Comparison of ENCODE assay signal across 9 mouse cellular contexts in genomic region chr14:116927341-116928315, GRCm38 (mm10). TPM values are rescaled to one million over a fixed set of nuclear protein-coding genes. Genes with fewer than 3 reads are reported as not detected.
DNase-seq lines count a peak whose midpoint lies in the region; ATAC-seq and TF ChIP-seq lines count a peak whose summit lies in the region.
"Had no signal": no experiment of that assay in that cellular context is flagged by ENCODE, and none has a peak within 500 bp of the region (broad histone marks: within the 10 kb centered on the region; RNA-seq: fewer than 3 reads in every experiment).

No protein-coding gene starts in this region.

- no peak for TF ChIP-seq EP300 in heart, adult 2 months (IDR thresholded peaks at IDR 0.05; ENCODE audit: insufficient read depth, low read depth, low read length)

- 8% methylated on average over 21 of the region's 21 CpGs for WGBS in heart, adult 2 months
- under 1% methylated on average over 21 of the region's 21 CpGs for WGBS in hindbrain, embryonic 16.5 days
- WGBS in midbrain, embryonic 15.5 days, result under 1% methylated on average over 21 of the region's 21 CpGs

- peak overlapping the region; percentile 59 for H3K4me3 ChIP-seq in heart, adult 2 months
- H3K4me3 ChIP-seq in hindbrain, embryonic 16.5 days (ENCODE audit: low read length), result peak overlapping the region; percentile 68
- peak overlapping the region; percentile 77 for H3K4me3 ChIP-seq in midbrain, embryonic 15.5 days

- H3K9me3 ChIP-seq in hindbrain, embryonic 16.5 days (ENCODE audit: control insufficient read depth, low read length), result no peaks in the 10 kb centered on the region
- H3K9me3 ChIP-seq in midbrain, embryonic 15.5 days, result no peaks in the 10 kb centered on the region

- H3K27ac ChIP-seq in heart, adult 2 months, result peak overlapping the region; percentile 74
- H3K27ac ChIP-seq in hindbrain, embryonic 16.5 days (ENCODE audit: low read depth, low read length), result peak overlapping the region; percentile 95
- peak overlapping the region; percentile 94 for H3K27ac ChIP-seq in midbrain, embryonic 15.5 days

- no peak for TF ChIP-seq CTCF in heart, adult 2 months (IDR thresholded peaks at IDR 0.05)

- no peaks in the 10 kb centered on the region for H3K79me2 ChIP-seq in heart, adult 2 months (replicated peaks; ENCODE audit: control insufficient read depth, insufficient read depth, low read length)

- H3K4me1 ChIP-seq in heart, adult 2 months (ENCODE audit: control insufficient read depth, insufficient read depth, low read length), result no peaks in the 10 kb centered on the region; the same call in 1 of the 2 replicates
- H3K4me1 ChIP-seq in hindbrain, embryonic 16.5 days (ENCODE audit: control insufficient read depth, insufficient read depth, low read depth, low read length), result peaks cover 14% of the 10 kb centered on the region
- peaks cover 28% of the 10 kb centered on the region for H3K4me1 ChIP-seq in midbrain, embryonic 15.5 days

- intact Hi-C loops in heart, adult 2 months (cut with DNase I), result loop anchor here (10.0 kb wide), 1 partner anchor 197 kb away; no protein-coding TSS in a partner anchor

- no peak for ATAC-seq in hindbrain, embryonic 16.5 days
- ATAC-seq in midbrain, embryonic 15.5 days (replicated peaks), result no peak
- ATAC-seq: CD4-positive, CD25-positive, alpha-beta regulatory T cell, adult 4 months had no signal

- H3K4me2 ChIP-seq in hindbrain, embryonic 16.5 days (ENCODE audit: low read length), result peak overlapping the region; percentile 89
- peak overlapping the region; percentile 89 for H3K4me2 ChIP-seq in midbrain, embryonic 15.5 days

- no peaks in the 10 kb centered on the region for H3K36me3 ChIP-seq in heart, adult 2 months (ENCODE audit: control insufficient read depth, insufficient read depth, low read length)
- no peaks in the 10 kb centered on the region for H3K36me3 ChIP-seq in hindbrain, embryonic 16.5 days (ENCODE audit: control insufficient read depth, insufficient read depth, low read length)
- no peaks in the 10 kb centered on the region for H3K36me3 ChIP-seq in midbrain, embryonic 15.5 days (replicated peaks)

- DNase-seq in heart, adult 2 months, result no peak
- DNase-seq in heart, adult 9 months (ENCODE audit: low spot score in 2 of 2), result no peak
- DNase-seq in embryo, embryonic 11 days, result peak; percentile 68
- no peak for DNase-seq in thymus, postnatal 36 days
- DNase-seq in thymus, adult 18-20 months, result no peak
- no peak for DNase-seq in layer of hippocampus, postnatal 25 days (ENCODE audit: extremely low spot score in 1 of 2, low spot score in 1 of 2)

- no peak for TF ChIP-seq POLR2A in heart, adult 2 months (IDR thresholded peaks at IDR 0.05; ENCODE audit: insufficient read depth, low read depth, low read length)

- H3K9ac ChIP-seq in heart, adult 2 months (ENCODE audit: low read depth, low read length), result no peak overlapping the region
- H3K9ac ChIP-seq in hindbrain, embryonic 16.5 days (ENCODE audit: low read depth, low read length), result peak overlapping the region; percentile 72
- peak overlapping the region; percentile 75 for H3K9ac ChIP-seq in midbrain, embryonic 15.5 days

- no peaks in the 10 kb centered on the region for H3K27me3 ChIP-seq in heart, adult 2 months (ENCODE audit: control insufficient read depth, insufficient read depth, low read length)
- H3K27me3 ChIP-seq in hindbrain, embryonic 16.5 days (replicated peaks; ENCODE audit: control insufficient read depth, insufficient read depth, low read length), result no peaks in the 10 kb centered on the region
- peaks cover 4% of the 10 kb centered on the region; the same call in 1 of the 2 replicates for H3K27me3 ChIP-seq in midbrain, embryonic 15.5 days (replicated peaks)

RNA-seq across cellular contexts. Expression of gene Gpc6, which starts 2.5 kb away (rescaled TPM):
- 10 to 100 TPM in 1 of 2 experiments, 1 to 10 TPM in 1; 8.0 to 10.3 TPM for total RNA-seq in heart, adult 2 months (2021)
- polyA plus RNA-seq in heart, adult 2 months (2012; rRNA removed), result 4.6 and 8.4 TPM in 2 replicates
- 19.3 and 21.6 TPM in 2 replicates for polyA plus RNA-seq in hindbrain, embryonic 16.5 days (2015; fragmentation: Nextera tagmentation; extraction: Ambion mirVana)
- 20.5 and 21.1 TPM in 2 replicates for polyA plus RNA-seq in midbrain, embryonic 15.5 days (2015; fragmentation: Nextera tagmentation; extraction: Ambion mirVana)
- 10 to 100 TPM; 11.7 to 12.7 TPM for total RNA-seq in layer of hippocampus, postnatal 25 days (2021)
